Mouse (Mus musculus) thymus, postnatal 36 days (tissue): Measurements from ENCODE around the gene Atf7ip2.

Source experiments
- DNase-seq, 2 experiments: peaks; one replicate each; pipeline ENCODE4 v3.0.0; 2022; ENCODE audit warnings: mixed read lengths in 2 of 2

The Atf7ip2 gene

DNA sequence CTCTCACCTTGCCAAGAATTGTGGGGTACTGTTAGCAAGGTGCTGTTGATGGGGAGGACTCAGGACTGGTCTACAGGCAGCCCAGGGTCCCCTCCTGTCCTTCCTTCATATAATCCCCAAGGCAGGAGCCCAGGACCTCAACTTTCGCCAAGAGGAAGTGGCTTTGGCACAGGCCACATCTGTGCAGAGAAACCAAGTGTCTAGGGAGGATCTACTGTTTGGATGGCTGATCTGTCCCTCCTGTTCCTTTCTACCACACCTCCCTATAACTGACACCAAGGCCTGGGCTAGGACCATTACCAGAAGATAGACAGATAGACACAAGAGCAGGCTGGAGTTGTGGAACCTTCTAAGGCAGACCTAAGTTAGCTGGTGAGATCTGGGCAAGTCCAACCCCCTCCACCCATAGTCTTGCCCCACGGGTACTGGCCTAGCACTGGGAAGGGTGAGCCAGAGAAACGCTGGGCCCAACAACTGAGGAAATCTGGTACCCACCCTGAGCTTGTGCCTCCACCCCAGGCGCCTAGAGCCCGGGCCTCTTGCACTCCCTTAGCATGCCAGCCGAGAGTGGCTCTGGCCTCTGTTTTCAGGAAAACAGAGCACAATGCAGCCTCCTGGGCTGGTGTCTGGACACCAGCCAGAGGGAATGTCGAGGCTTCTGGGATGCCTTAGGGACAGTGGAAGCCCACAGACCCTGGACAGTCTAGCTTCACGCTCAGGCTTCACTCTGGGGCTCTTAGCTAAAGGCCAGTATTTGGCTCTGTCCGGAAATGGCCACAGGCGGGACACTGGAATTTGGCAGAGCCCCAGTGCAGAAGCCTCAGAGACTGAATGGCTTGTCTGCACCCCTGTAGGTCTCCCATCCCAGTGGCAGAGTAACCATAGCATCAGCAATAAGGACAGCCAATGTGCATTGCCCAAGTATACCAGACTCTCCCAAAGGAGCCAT lies 105.5 kb downstream of the Atf7ip2 start:
- no peak for DNase-seq

DNA sequence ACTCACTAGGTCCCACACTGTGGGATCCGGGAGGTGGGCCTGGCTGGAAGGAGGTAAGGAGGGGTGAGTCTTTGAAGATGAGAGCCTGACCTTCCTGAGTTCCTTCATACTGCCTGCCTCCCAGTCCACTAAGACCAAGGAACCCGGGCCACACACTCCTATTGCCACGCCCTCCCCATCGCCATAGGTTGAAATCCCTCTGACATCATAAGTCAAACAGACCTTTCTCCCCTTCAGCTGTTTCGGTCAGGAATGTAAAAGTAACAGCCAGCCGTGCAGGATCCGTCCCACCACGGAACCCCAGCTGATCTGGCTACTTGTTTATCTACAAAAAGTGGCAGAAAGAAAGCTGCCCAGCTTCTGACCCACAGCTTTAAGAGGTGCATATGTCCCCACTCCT lies 107.1 kb downstream of the Atf7ip2 start:
- no peak for DNase-seq

DNA sequence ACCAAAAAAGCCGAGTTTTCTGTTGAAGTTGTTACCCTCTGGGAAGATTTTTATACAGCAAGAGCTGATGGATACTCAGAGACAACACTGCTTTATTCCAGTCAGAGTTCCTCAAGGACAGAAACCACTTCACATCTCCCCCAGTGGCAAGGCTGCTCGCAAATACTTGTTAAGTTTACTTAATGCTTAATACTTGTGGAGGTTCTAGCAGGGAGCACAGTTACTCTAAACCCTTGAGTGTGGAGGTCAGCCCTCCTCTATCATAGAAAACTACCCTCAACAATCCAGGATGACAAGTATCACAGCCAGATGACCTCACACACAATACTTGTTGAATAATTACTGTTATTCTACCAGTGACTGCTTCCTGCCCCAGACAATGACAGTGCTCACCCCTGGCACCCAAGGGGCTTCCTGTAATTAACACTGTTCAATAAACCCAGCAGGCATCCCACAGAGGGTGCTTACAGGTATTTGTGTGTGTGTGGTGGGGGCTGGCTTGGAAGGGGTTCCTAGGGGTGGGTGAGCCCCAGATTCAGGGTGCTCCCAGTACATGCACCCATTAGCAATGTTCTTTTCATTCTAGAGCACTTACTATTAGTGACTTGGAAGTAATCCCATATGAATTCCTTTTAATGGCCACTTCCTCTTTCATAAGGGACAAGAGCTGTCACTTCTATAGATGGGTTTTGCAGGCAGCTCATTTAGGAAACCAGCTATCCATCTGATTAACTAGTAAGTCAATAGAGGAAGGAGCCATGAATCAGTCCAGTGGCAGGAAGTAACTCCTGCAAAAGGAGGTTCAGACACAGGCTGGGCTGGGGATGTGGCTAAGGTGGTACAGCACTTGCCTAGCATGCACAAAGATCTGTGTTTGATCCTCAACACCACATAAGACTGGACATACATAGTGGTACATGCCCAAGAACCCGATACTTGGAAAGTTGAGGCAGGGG lies 108.0 kb downstream of the Atf7ip2 start:
- DNase-seq, result no peak
